Mouse (Mus musculus): Measurements from ENCODE around the gene 4930556J24Rik. TPM values are rescaled to one million over a fixed set of nuclear protein-coding genes. Genes with fewer than 3 reads are reported as not detected.

4930556J24Rik gene
- polyA plus RNA-seq, 1 experiment from 2014 or later, result 0.29 TPM

- 0 out of 2 replicates have a peak, but pooled peaks have one; percentile 35 for ATAC-seq (ENCODE audit: insufficient number of reproducible peaks, insufficient read depth, low FRiP score, low read depth)
- H3K27me3 ChIP-seq (ENCODE audit: control insufficient read depth, insufficient read depth, low read length), result peaks cover 4% of the 10 kb centered on the region; the same call in 1 of the 2 replicates
- no peak overlapping the region for H3K9ac ChIP-seq (replicated peaks; ENCODE audit: low read depth, low read length)
- H3K4me2 ChIP-seq (replicated peaks; ENCODE audit: low read depth, low read length), result peak overlapping the region; percentile 54; the same call in 1 of the 2 replicates
- 62% methylated on average over 7 of the region's 7 CpGs for WGBS
- peak overlapping the region; percentile 29; the same call in 1 of the 2 replicates for H3K4me3 ChIP-seq (ENCODE audit: low read depth, low read length)
- peak overlapping the region; percentile 63; the same call in 1 of the 2 replicates for H3K27ac ChIP-seq (ENCODE audit: low read length)
- no peaks in the 10 kb centered on the region for H3K4me1 ChIP-seq (ENCODE audit: control insufficient read depth, insufficient read depth, low read length)
- no peaks in the 10 kb centered on the region for H3K9me3 ChIP-seq (ENCODE audit: control insufficient read depth, low read depth, low read length)
- peaks cover 21% of the 10 kb centered on the region for H3K36me3 ChIP-seq (ENCODE audit: control insufficient read depth, insufficient read depth, low read length)
These were observed 6.0 kb upstream of the 4930556J24Rik start for GRCm38 (mm10) chr11:3982275-3983209.

- no peak overlapping the region for H3K9ac ChIP-seq (replicated peaks; ENCODE audit: low read depth, low read length)
- no peaks in the 10 kb centered on the region for H3K9me3 ChIP-seq (ENCODE audit: control insufficient read depth, low read depth, low read length)
- peaks cover 4% of the 10 kb centered on the region; the same call in 1 of the 2 replicates for H3K27me3 ChIP-seq (ENCODE audit: control insufficient read depth, insufficient read depth, low read length)
- H3K27ac ChIP-seq (ENCODE audit: low read length), result no peak overlapping the region
- H3K4me2 ChIP-seq (replicated peaks; ENCODE audit: low read depth, low read length), result no peak overlapping the region
- WGBS, result 78% methylated on average over 6 of the region's 6 CpGs
- ATAC-seq (ENCODE audit: insufficient number of reproducible peaks, insufficient read depth, low FRiP score, low read depth), result no peak
- H3K36me3 ChIP-seq (ENCODE audit: control insufficient read depth, insufficient read depth, low read length), result peaks cover 29% of the 10 kb centered on the region
- H3K4me3 ChIP-seq (ENCODE audit: low read depth, low read length), result no peak overlapping the region
- no peaks in the 10 kb centered on the region for H3K4me1 ChIP-seq (ENCODE audit: control insufficient read depth, insufficient read depth, low read length)
These were observed 5.0 kb upstream of the 4930556J24Rik start for GRCm38 (mm10) chr11:3981536-3981935.

DNA sequence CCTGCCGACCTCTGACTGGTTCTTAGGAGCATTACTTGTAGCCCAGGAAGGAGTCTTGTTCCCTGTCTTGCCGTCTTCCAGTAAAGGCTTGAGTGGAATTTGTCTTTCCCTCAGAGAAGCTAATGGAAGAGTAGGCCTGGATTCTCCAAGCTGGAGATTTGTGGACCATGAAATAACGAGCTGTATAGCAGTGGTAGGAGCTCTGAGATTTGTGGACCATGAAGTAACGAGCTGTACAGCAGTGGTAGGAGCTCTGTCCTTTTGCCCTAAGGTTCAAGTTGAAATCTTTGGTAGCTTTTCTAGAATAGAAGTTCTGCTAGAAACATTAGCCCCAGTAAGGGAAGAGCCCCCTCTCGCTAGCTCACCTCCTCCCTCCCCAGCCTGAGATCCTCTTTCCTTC lies 1.8 kb upstream of the 4930556J24Rik start:
- Histone ChIP-seq H3K4me2 (replicated peaks; ENCODE audit: low read depth, low read length) (no peak overlapping the region), H3K9me3 (ENCODE audit: control insufficient read depth, low read depth, low read length) (no peaks in the 10 kb centered on the region), H3K4me1 (ENCODE audit: control insufficient read depth, insufficient read depth, low read length) (no peaks in the 10 kb centered on the region), H3K4me3 (ENCODE audit: low read depth, low read length) (no peak overlapping the region), H3K36me3 (ENCODE audit: control insufficient read depth, insufficient read depth, low read length) (peaks cover 56% of the 10 kb centered on the region), H3K9ac (replicated peaks; ENCODE audit: low read depth, low read length) (no peak overlapping the region), H3K27ac (ENCODE audit: low read length) (no peak overlapping the region), H3K27me3 (ENCODE audit: control insufficient read depth, insufficient read depth, low read length) (no peaks in the 10 kb centered on the region)
- WGBS, result 90% methylated on average over 5 of the region's 5 CpGs
- ATAC-seq (ENCODE audit: insufficient number of reproducible peaks, insufficient read depth, low FRiP score, low read depth), result no peak

DNA sequence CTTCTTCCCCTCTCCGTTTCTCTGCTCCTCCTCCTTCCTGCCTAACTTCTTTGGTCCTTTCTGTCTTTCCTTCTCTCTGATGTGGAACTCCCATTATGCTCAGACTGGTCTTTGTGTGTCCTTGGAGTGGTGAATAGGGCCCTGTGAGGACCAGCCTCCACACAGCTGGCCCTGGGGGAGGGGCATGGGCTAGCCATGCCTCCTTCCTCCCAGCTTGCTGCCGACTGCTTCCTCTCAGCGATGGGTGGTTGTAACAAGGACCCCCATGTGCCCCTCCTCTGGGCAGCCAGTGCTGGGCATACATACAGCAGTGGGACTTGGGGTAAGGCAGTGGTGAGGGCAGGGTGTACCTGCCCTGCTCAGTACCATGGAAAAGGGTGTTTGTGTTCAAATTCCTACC lies 2.3 kb downstream of the 4930556J24Rik start:
- Histone ChIP-seq H3K9ac (replicated peaks; ENCODE audit: low read depth, low read length) (no peak overlapping the region), H3K4me3 (ENCODE audit: low read depth, low read length) (no peak overlapping the region), H3K4me1 (ENCODE audit: control insufficient read depth, insufficient read depth, low read length) (no peaks in the 10 kb centered on the region), H3K27ac (ENCODE audit: low read length) (no peak overlapping the region), H3K4me2 (replicated peaks; ENCODE audit: low read depth, low read length) (no peak overlapping the region), H3K27me3 (ENCODE audit: control insufficient read depth, insufficient read depth, low read length) (no peaks in the 10 kb centered on the region), H3K36me3 (ENCODE audit: control insufficient read depth, insufficient read depth, low read length) (peaks cover 89% of the 10 kb centered on the region), H3K9me3 (ENCODE audit: control insufficient read depth, low read depth, low read length) (no peaks in the 10 kb centered on the region)
- no peak for ATAC-seq (ENCODE audit: insufficient number of reproducible peaks, insufficient read depth, low FRiP score, low read depth)
- 91% methylated on average over 3 of the region's 3 CpGs for WGBS

DNA sequence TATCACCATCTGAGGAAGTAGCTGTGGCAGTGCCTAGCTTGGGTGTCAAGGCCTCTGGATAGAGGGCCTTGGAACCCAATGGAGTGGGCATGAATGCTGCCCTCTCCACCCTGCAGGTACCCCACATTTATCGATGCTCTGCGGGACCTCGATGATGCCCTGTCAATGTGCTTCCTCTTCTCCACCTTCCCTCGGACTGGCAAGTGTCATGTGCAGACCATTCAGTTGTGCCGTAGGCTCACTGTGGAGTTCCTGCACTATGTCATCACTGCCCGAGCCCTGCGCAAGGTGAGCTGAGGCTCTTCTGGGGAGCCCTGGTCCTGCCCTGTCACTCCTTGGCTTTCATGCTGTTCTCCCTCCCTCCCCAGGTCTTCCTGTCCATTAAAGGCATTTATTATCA lies 3.5 kb downstream of the 4930556J24Rik start:
- no peak overlapping the region for H3K9ac ChIP-seq (replicated peaks; ENCODE audit: low read depth, low read length)
- H3K4me2 ChIP-seq (replicated peaks; ENCODE audit: low read depth, low read length), result no peak overlapping the region
- WGBS, result 96% methylated on average over 7 of the region's 7 CpGs
- no peak for ATAC-seq (ENCODE audit: insufficient number of reproducible peaks, insufficient read depth, low FRiP score, low read depth)
- H3K4me3 ChIP-seq (ENCODE audit: low read depth, low read length), result no peak overlapping the region
- H3K4me1 ChIP-seq (ENCODE audit: control insufficient read depth, insufficient read depth, low read length), result no peaks in the 10 kb centered on the region
- peaks cover 81% of the 10 kb centered on the region for H3K36me3 ChIP-seq (ENCODE audit: control insufficient read depth, insufficient read depth, low read length)
- no peaks in the 10 kb centered on the region for H3K27me3 ChIP-seq (ENCODE audit: control insufficient read depth, insufficient read depth, low read length)
- H3K9me3 ChIP-seq (ENCODE audit: control insufficient read depth, low read depth, low read length), result no peaks in the 10 kb centered on the region
- no peak overlapping the region for H3K27ac ChIP-seq (ENCODE audit: low read length)

- Histone ChIP-seq H3K27me3 (ENCODE audit: control insufficient read depth, insufficient read depth, low read length) (no peaks in the 10 kb centered on the region), H3K9me3 (ENCODE audit: control insufficient read depth, low read depth, low read length) (no peaks in the 10 kb centered on the region), H3K4me3 (ENCODE audit: low read depth, low read length) (no peak overlapping the region), H3K36me3 (ENCODE audit: control insufficient read depth, insufficient read depth, low read length) (peaks cover 57% of the 10 kb centered on the region), H3K9ac (replicated peaks; ENCODE audit: low read depth, low read length) (no peak overlapping the region), H3K4me1 (ENCODE audit: control insufficient read depth, insufficient read depth, low read length) (no peaks in the 10 kb centered on the region), H3K27ac (ENCODE audit: low read length) (no peak overlapping the region), H3K4me2 (replicated peaks; ENCODE audit: low read depth, low read length) (no peak overlapping the region)
- 91% methylated on average over 7 of the region's 7 CpGs for WGBS
- ATAC-seq (ENCODE audit: insufficient number of reproducible peaks, insufficient read depth, low FRiP score, low read depth), result no peak
These were observed 6.2 kb downstream of the 4930556J24Rik start for GRCm38 (mm10) chr11:3970361-3970760.

GRCm38 (mm10) chr11:3969837-3970236 lies 6.7 kb downstream of the 4930556J24Rik start:
- Histone ChIP-seq H3K36me3 (ENCODE audit: control insufficient read depth, insufficient read depth, low read length) (peaks cover 51% of the 10 kb centered on the region), H3K4me1 (ENCODE audit: control insufficient read depth, insufficient read depth, low read length) (0 out of 2 replicates have a peak, but pooled peaks cover 2% of the 10 kb centered on the region)
- ATAC-seq (ENCODE audit: insufficient number of reproducible peaks, insufficient read depth, low FRiP score, low read depth), result no peak

DNA sequence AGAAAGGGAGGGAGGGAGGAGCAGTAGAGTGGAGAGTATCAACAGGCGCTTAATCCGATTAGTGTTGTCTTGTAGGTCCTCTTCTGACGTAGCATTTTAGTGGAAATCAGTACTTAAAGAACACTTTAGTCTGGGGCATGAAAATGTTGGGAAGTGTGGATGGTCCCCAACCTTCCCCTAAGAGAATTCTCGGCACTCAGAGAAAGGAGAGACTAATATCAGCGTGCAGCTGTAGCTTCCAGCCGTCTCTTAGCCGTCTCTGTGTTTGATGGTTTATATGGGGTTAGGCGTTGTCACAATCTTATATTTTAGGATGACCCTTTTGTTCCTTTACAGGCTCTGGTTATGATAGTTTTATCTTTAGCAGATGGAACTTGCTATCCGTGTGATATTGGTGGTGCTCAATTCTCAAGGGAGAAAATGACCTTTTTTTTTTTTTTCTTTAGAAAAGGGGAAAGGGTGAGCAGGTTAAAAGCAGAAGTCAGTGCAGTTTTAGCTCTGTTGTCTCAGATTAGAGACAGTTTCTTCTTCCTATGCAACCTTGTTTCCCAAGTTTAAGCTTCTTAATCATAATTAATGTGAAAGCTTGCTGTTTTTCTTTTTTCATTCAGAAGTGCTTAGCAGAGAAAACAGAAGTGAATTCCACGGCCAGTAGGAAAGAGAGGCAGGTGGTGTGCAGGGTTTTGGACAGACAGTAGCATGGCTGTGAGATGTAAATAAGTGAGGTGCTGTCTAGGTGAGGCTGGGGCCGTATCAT lies 12.0 kb downstream of the 4930556J24Rik start:
- Histone ChIP-seq H3K4me3 (ENCODE audit: low read depth, low read length) (peak overlapping the region; percentile 58), H3K9me3 (ENCODE audit: control insufficient read depth, low read depth, low read length) (no peaks in the 10 kb centered on the region), H3K27ac (ENCODE audit: low read length) (no peak overlapping the region), H3K4me2 (replicated peaks; ENCODE audit: low read depth, low read length) (peak overlapping the region; percentile 81), H3K4me1 (ENCODE audit: control insufficient read depth, insufficient read depth, low read length) (0 out of 2 replicates have a peak, but pooled peaks cover 4% of the 10 kb centered on the region), H3K27me3 (ENCODE audit: control insufficient read depth, insufficient read depth, low read length) (no peaks in the 10 kb centered on the region), H3K9ac (replicated peaks; ENCODE audit: low read depth, low read length) (peak overlapping the region; percentile 57), H3K36me3 (ENCODE audit: control insufficient read depth, insufficient read depth, low read length) (peaks cover 5% of the 10 kb centered on the region)
- 12% methylated on average over 11 of the region's 11 CpGs for WGBS
- no peak for ATAC-seq (ENCODE audit: insufficient number of reproducible peaks, insufficient read depth, low FRiP score, low read depth)

More at GRCm38 (mm10) chr11:3969837-3970236, 6.7 kb downstream of the 4930556J24Rik start:
- H3K9ac ChIP-seq (replicated peaks; ENCODE audit: low read depth, low read length), result no peak overlapping the region
- H3K27ac ChIP-seq (ENCODE audit: low read length), result no peak overlapping the region
- no peaks in the 10 kb centered on the region for H3K27me3 ChIP-seq (ENCODE audit: control insufficient read depth, insufficient read depth, low read length)
- H3K4me3 ChIP-seq (ENCODE audit: low read depth, low read length), result no peak overlapping the region
- no peaks in the 10 kb centered on the region for H3K9me3 ChIP-seq (ENCODE audit: control insufficient read depth, low read depth, low read length)
- WGBS, result 84% methylated on average over 3 of the region's 3 CpGs
- no peak overlapping the region for H3K4me2 ChIP-seq (replicated peaks; ENCODE audit: low read depth, low read length)
